Mouse (Mus musculus) gastrocnemius, postnatal 4 days (tissue): ENCODE data around the gene Zcchc3. TPM values are rescaled to one million over a fixed set of nuclear protein-coding genes. Genes with fewer than 3 reads are reported as not detected.
"Not testable (repeated sequence)": the region's sequence is repeated elsewhere in the genome, so short reads cannot be mapped to it uniquely, and the experiment has no call there.

ENCODE experiments used
- DNase-seq, 2 experiments: peaks; one replicate each; pipeline ENCODE4 v3.0.0; 2021 to 2022; ENCODE audit warnings: low spot score in 2 of 2, mixed read lengths in 2 of 2
- long read RNA-seq, 2 experiments: library from polyadenylated mRNA; stranded (forward); transcript quantifications; one replicate each; pipeline ENCODE4 v2.0.0; 2021
- total RNA-seq, 2 experiments: library from RNA; stranded (reverse); gene quantifications; 2 replicates each; pipeline ENCODE4 v1.2.3; 2021

Gene Zcchc3
- 10 to 100 TPM; 12.3 to 13.6 TPM for total RNA-seq
- long read RNA-seq, experiment 1, transcript Zcchc3-201 (1 exons, 3,073 nt) = major isoform, 36 of 36 reads
- long read RNA-seq, experiment 1, partial matches to known transcripts = 0 of 36 reads
- long read RNA-seq, experiment 1, other reads (novel, unspliced or antisense) = 0 of 36 reads
- long read RNA-seq, experiment 2, transcript Zcchc3-201 (1 exons, 3,073 nt) = major isoform, 48 of 48 reads
- long read RNA-seq, experiment 2, partial matches to known transcripts = 0 of 48 reads
- long read RNA-seq, experiment 2, other reads (novel, unspliced or antisense) = 0 of 48 reads

GRCm38 (mm10) chr2:152414591-152415165, at the start of gene Zcchc3:
Gene Zcchc3 (minus strand): TSS chr2:152415027.
- peak; percentile 81 to 90 for DNase-seq

- no peak for DNase-seq
These were observed 44.4 kb upstream of the Zcchc3 start for GRCm38 (mm10) chr2:152459241-152459640.

- no peak for DNase-seq
These were observed 37.4 kb upstream of the Zcchc3 start for GRCm38 (mm10) chr2:152452101-152452781.

- peak in 1 of 2 experiments; percentile 22 for DNase-seq
These were observed 35.4 kb upstream of the Zcchc3 start for GRCm38 (mm10) chr2:152450241-152450640.

GRCm38 (mm10) chr2:152447461-152447860, 32.6 kb upstream of the Zcchc3 start:
- no peak for DNase-seq

GRCm38 (mm10) chr2:152446642-152447041, 31.8 kb upstream of the Zcchc3 start:
- no peak for DNase-seq

GRCm38 (mm10) chr2:152443281-152443680, 28.5 kb upstream of the Zcchc3 start:
- no peak for DNase-seq

- no peak for DNase-seq
These were observed 27.5 kb upstream of the Zcchc3 start for GRCm38 (mm10) chr2:152442322-152442721.

- no peak for DNase-seq
These were observed 25.0 kb upstream of the Zcchc3 start for GRCm38 (mm10) chr2:152439833-152440232.

GRCm38 (mm10) chr2:152438963-152439362, 24.1 kb upstream of the Zcchc3 start:
- no peak for DNase-seq

- DNase-seq = peak; percentile 80 to 84
These were observed 22.4 kb upstream of the Zcchc3 start for GRCm38 (mm10) chr2:152436983-152437860.

GRCm38 (mm10) chr2:152436405-152436901, 21.6 kb upstream of the Zcchc3 start:
- no peak for DNase-seq

GRCm38 (mm10) chr2:152428481-152428880, 13.7 kb upstream of the Zcchc3 start:
- DNase-seq = not testable (repeated sequence)

- no peak for DNase-seq
These were observed 12.7 kb upstream of the Zcchc3 start for GRCm38 (mm10) chr2:152427493-152427892.

- no peak for DNase-seq
These were observed 959 bp upstream of the Zcchc3 start for GRCm38 (mm10) chr2:152415786-152416185.

GRCm38 (mm10) chr2:152415287-152415686, 460 bp upstream of the Zcchc3 start, which contains the start of gene 6820408C15Rik:
Gene 6820408C15Rik (plus strand): TSS chr2:152415587.
- DNase-seq = no peak

- peak in 1 of 2 experiments; percentile 55 for DNase-seq
These were observed 852 bp downstream of the Zcchc3 start for GRCm38 (mm10) chr2:152413765-152414584.

- DNase-seq = no peak
These were observed 1.6 kb downstream of the Zcchc3 start for GRCm38 (mm10) chr2:152413158-152413764.

GRCm38 (mm10) chr2:152412526-152413157, 2.2 kb downstream of the Zcchc3 start:
- DNase-seq = no peak
